Mouse (Mus musculus) embryonic facial prominence, embryonic 15.5 days (tissue): ENCODE measurements around the gene Kif11. TPM values are rescaled to one million over a fixed set of nuclear protein-coding genes. Genes with fewer than 3 reads are reported as not detected.

Source experiments
- ATAC-seq: fragments of 200-750 bp; cut with Nextera tagmentation; 2 replicates; pipeline ENCODE4 v1.8.0; 2017; ENCODE audit warnings: low read depth, moderate TSS enrichment; ENCODE audit not compliant: insufficient number of reproducible peaks, low FRiP score, low TSS enrichment
- H3K27ac ChIP-seq: fragments of 300-500 bp; sonication (generic); replicated peaks from 2 replicates; pipeline ENCODE4 v1.5.1; 2015; ENCODE audit warnings: mild to moderate bottlenecking, inconsistent platforms
- H3K27me3 ChIP-seq: fragments of 300-500 bp; sonication (generic); 2 replicates; pipeline ENCODE4 v1.6.1; 2015; ENCODE audit warnings: inconsistent platforms
- H3K36me3 ChIP-seq: fragments of 300-500 bp; sonication (generic); 2 replicates; pipeline ENCODE4 v1.6.1; 2015; ENCODE audit warnings: mild to moderate bottlenecking, inconsistent platforms
- H3K4me1 ChIP-seq: fragments of 300-500 bp; sonication (generic); 2 replicates; pipeline ENCODE4 v1.6.1; 2015; ENCODE audit warnings: inconsistent platforms
- H3K4me2 ChIP-seq: fragments of 300-500 bp; sonication (generic); replicated peaks from 2 replicates; pipeline ENCODE4 v1.6.1; 2015; ENCODE audit warnings: mild to moderate bottlenecking, inconsistent platforms
- H3K4me3 ChIP-seq: fragments of 300-500 bp; sonication (generic); replicated peaks from 2 replicates; pipeline ENCODE4 v1.5.1; 2015; ENCODE audit warnings: mild to moderate bottlenecking, inconsistent platforms
- H3K9ac ChIP-seq: fragments of 300-500 bp; sonication (generic); 2 replicates; pipeline ENCODE4 v1.6.1; 2015; ENCODE audit warnings: inconsistent platforms
- H3K9me3 ChIP-seq: fragments of 300-500 bp; sonication (generic); replicated peaks from 2 replicates; pipeline ENCODE4 v1.6.1; 2016; ENCODE audit warnings: inconsistent platforms
- WGBS: fragments of 180-500 bp; shearing (Covaris S2); methylation state at CpG from one replicate; pipeline ENCODE4 v1.1.7; 2015; 5-methylcytosine and 5-hydroxymethylcytosine counted together
- polyA plus RNA-seq: library from polyadenylated mRNA; unstranded; fragments of >200 nt; fragmentation: Nextera tagmentation; extraction: Ambion mirVana; gene quantifications from 2 replicates; pipeline ENCODE4 v1.2.1, GENCODE M21; 2015

Kif11 gene
- polyA plus RNA-seq, 1 experiment from 2014 or later = 42.0 TPM

GRCm38 (mm10) chr19:37434263-37434951, 58.2 kb downstream of the Kif11 start, which contains the start of gene Hhex:
Gene Hhex, plus strand, starts transcription at chr19:37434810.
- H3K36me3 ChIP-seq = no peaks in the 10 kb centered on the region
- H3K4me1 ChIP-seq = peaks cover 22% of the 10 kb centered on the region
- H3K27me3 ChIP-seq = peaks cover 83% of the 10 kb centered on the region
- ATAC-seq = peak; percentile 69
- peak within 1 kb of the TSS; percentile 68 for H3K27ac ChIP-seq
- peak within 1 kb of the TSS; percentile 21 for H3K9ac ChIP-seq
- WGBS = under 1% methylated on average over 63 of the region's 79 CpGs
- H3K4me2 ChIP-seq = peak within 1 kb of the TSS; percentile 79
- H3K4me3 ChIP-seq = peak within 1 kb of the TSS; percentile 48
- H3K9me3 ChIP-seq = no peaks in the 10 kb centered on the region

- peaks cover 22% of the 10 kb centered on the region for H3K4me1 ChIP-seq
- no peaks in the 10 kb centered on the region for H3K36me3 ChIP-seq
- H3K9ac ChIP-seq = peak overlapping the region; percentile 21
- ATAC-seq = 0 out of 2 replicates have a peak, but pooled peaks have one; percentile 43
- no peaks in the 10 kb centered on the region for H3K9me3 ChIP-seq
- WGBS = 1% methylated on average over 77 of the region's 77 CpGs
- H3K4me2 ChIP-seq = peak overlapping the region; percentile 79
- peak overlapping the region; percentile 68 for H3K27ac ChIP-seq
- H3K4me3 ChIP-seq = peak overlapping the region; percentile 48
- H3K27me3 ChIP-seq = peaks cover 87% of the 10 kb centered on the region
Measured at GRCm38 (mm10) chr19:37435041-37435852, 59.0 kb downstream of the Kif11 start.

DNA sequence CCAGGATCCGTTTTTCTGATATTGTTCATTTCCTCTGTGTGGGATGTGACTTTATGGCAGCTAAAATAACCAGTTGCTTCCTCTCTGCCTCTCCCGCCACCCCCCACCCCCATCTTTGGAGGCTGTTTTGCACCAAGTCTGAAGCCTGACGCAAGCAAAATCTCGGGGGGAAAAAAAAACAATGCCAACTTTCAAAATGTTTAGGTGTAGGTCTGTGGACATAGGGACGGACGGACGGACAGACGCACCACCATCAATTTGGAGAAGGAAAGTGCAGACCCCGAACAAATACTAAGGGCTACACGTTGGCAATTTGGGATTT, 59.6 kb downstream of the Kif11 start:
- no peaks in the 10 kb centered on the region for H3K36me3 ChIP-seq
- H3K9ac ChIP-seq = no peak overlapping the region
- H3K27ac ChIP-seq = no peak overlapping the region
- H3K27me3 ChIP-seq = peaks cover 85% of the 10 kb centered on the region
- no peak overlapping the region for H3K4me2 ChIP-seq
- H3K9me3 ChIP-seq = no peaks in the 10 kb centered on the region
- peaks cover 22% of the 10 kb centered on the region for H3K4me1 ChIP-seq
- 5% methylated on average over 10 of the region's 10 CpGs for WGBS
- peak overlapping the region; percentile 48 for H3K4me3 ChIP-seq
- no peak for ATAC-seq

DNA sequence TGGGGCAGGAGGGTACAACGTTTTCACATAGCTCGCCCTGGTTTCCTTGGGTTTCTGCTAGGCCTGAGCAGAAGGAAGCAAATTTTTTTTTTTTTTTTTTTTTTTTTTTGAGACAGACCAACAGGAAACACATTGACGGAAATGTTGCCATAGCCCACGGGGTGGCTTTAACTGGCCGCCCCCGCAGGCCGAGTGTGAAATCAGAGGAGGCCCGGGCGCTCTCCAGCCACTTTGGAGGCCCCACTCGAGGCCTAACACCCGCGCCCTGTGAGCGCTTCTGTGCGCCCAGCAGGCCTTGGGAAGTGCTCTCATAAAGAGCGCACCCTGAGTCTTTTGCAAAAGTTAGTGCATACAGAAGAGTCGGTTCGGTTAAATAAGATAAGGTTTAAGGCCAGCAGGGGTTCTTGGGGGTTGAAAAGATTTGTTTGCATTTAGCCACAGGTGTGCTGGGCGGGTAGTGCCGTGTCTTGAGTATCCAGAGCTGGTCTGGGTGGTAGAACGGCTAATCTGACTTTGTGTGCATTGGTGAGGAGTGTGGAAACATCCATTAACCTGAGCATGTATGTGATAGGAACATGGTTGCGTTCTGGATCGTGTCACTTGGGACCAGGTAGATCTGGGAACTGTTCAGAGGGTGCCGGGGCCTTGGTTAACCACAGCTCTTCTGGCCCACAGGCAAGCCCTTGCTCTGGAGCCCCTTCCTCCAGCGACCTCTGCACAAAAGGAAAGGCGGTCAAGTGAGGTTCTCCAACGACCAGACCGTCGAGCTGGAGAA, 60.5 kb downstream of the Kif11 start:
- Histone ChIP-seq H3K27me3 (peaks cover 82% of the 10 kb centered on the region), H3K4me2 (no peak overlapping the region), H3K9me3 (no peaks in the 10 kb centered on the region), H3K27ac (no peak overlapping the region), H3K36me3 (no peaks in the 10 kb centered on the region), H3K9ac (no peak overlapping the region), H3K4me1 (peaks cover 22% of the 10 kb centered on the region), H3K4me3 (no peak overlapping the region)
- ATAC-seq = no peak
- WGBS = 11% methylated on average over 28 of the region's 28 CpGs

- no peak for ATAC-seq
Measured at GRCm38 (mm10) chr19:37437289-37437606, 61.0 kb downstream of the Kif11 start.

DNA sequence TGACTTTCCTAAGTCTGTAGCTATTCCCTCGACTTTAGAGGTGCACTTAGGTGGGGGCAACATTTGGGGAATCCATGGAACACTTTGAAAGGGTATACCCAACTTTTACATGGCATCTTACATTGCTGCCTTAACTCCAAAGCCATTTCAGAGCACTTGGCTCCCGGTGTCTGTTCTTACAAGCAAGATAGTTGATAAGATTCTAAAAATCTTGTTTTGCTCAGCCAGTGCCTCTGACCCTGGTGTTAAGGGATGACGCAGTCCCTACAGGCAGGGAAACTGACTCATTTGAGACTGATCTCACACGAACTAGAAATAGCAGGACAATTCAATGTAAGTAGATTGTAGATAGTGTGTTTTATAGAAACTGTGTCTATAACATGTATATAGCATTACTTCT, 64.0 kb downstream of the Kif11 start:
- Histone ChIP-seq H3K27ac (no peak overlapping the region), H3K4me2 (no peak overlapping the region), H3K4me3 (no peak overlapping the region), H3K36me3 (no peaks in the 10 kb centered on the region), H3K9me3 (no peaks in the 10 kb centered on the region), H3K9ac (no peak overlapping the region), H3K4me1 (peaks cover 5% of the 10 kb centered on the region; the same call in 1 of the 2 replicates), H3K27me3 (peaks cover 51% of the 10 kb centered on the region)
- 76% methylated on average over 4 of the region's 4 CpGs for WGBS
- ATAC-seq = no peak

More at GRCm38 (mm10) chr19:37437289-37437606, 61.0 kb downstream of the Kif11 start:
- H3K4me2 ChIP-seq = no peak overlapping the region
- H3K4me3 ChIP-seq = no peak overlapping the region
- no peak overlapping the region for H3K27ac ChIP-seq
- peaks cover 78% of the 10 kb centered on the region for H3K27me3 ChIP-seq
- H3K4me1 ChIP-seq = peaks cover 22% of the 10 kb centered on the region
- 5% methylated on average over 14 of the region's 14 CpGs for WGBS
- H3K36me3 ChIP-seq = no peaks in the 10 kb centered on the region
- H3K9ac ChIP-seq = no peak overlapping the region
- H3K9me3 ChIP-seq = no peaks in the 10 kb centered on the region

GRCm38 (mm10) chr19:37440708-37441475, 64.7 kb downstream of the Kif11 start:
- Histone ChIP-seq H3K4me2 (no peak overlapping the region), H3K36me3 (no peaks in the 10 kb centered on the region), H3K9me3 (no peaks in the 10 kb centered on the region), H3K27ac (no peak overlapping the region), H3K27me3 (peaks cover 44% of the 10 kb centered on the region), H3K4me1 (no peaks in the 10 kb centered on the region), H3K9ac (no peak overlapping the region), H3K4me3 (no peak overlapping the region)
- ATAC-seq = no peak
- 65% methylated on average over 16 of the region's 16 CpGs for WGBS

- H3K27me3 ChIP-seq = peaks cover 26% of the 10 kb centered on the region
- H3K9me3 ChIP-seq = no peaks in the 10 kb centered on the region
- H3K4me2 ChIP-seq = no peak overlapping the region
- WGBS = 70% methylated on average over 10 of the region's 10 CpGs
- no peak for ATAC-seq
- no peaks in the 10 kb centered on the region for H3K4me1 ChIP-seq
- H3K36me3 ChIP-seq = no peaks in the 10 kb centered on the region
- H3K4me3 ChIP-seq = no peak overlapping the region
- H3K9ac ChIP-seq = no peak overlapping the region
- no peak overlapping the region for H3K27ac ChIP-seq
Measured at GRCm38 (mm10) chr19:37442524-37443286, 66.5 kb downstream of the Kif11 start.

- Histone ChIP-seq H3K9ac (no peak overlapping the region), H3K27me3 (peaks cover 23% of the 10 kb centered on the region), H3K4me3 (no peak overlapping the region), H3K36me3 (no peaks in the 10 kb centered on the region), H3K27ac (no peak overlapping the region), H3K4me2 (no peak overlapping the region), H3K4me1 (no peaks in the 10 kb centered on the region), H3K9me3 (no peaks in the 10 kb centered on the region)
- WGBS = 48% methylated on average over 4 of the region's 4 CpGs
- ATAC-seq = no peak
Measured at GRCm38 (mm10) chr19:37443631-37444140, 67.5 kb downstream of the Kif11 start.

GRCm38 (mm10) chr19:37448212-37448611, 72.0 kb downstream of the Kif11 start:
- Histone ChIP-seq H3K4me1 (no peaks in the 10 kb centered on the region), H3K27me3 (0 out of 2 replicates have a peak, but pooled peaks cover 3% of the 10 kb centered on the region), H3K4me3 (no peak overlapping the region), H3K4me2 (peak overlapping the region; percentile 26), H3K36me3 (no peaks in the 10 kb centered on the region), H3K27ac (no peak overlapping the region), H3K9ac (no peak overlapping the region), H3K9me3 (no peaks in the 10 kb centered on the region)
- 43% methylated on average over 5 of the region's 5 CpGs for WGBS
- ATAC-seq = no peak
